Mouse (Mus musculus): Measurements from ENCODE around the gene Cdk6.
"Not testable (repeated sequence)": the region's sequence is repeated elsewhere in the genome, so short reads cannot be mapped to it uniquely, and the experiment has no call there.

The Cdk6 gene

DNA sequence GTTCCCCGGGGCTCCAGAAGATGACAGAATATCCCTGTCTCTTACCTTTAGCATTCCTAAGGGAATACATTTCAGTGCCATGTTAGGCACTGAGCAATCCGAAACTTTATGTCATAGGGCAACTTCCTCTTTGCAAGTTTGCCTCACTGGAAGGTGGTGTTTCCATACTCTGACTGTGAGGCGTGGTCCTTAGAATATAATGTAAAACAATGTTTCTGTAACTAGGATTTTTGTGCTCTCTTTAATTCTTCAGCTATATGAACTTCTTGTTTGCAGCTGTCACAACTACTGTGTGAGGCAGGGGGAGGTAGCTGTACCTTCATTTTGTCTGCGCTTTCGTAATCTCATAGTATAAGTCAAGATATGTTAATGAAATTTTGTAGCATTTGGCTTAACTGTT lies 92.8 kb downstream of the Cdk6 start:
- DNase-seq (ENCODE audit: low spot score) = not testable (repeated sequence)

DNA sequence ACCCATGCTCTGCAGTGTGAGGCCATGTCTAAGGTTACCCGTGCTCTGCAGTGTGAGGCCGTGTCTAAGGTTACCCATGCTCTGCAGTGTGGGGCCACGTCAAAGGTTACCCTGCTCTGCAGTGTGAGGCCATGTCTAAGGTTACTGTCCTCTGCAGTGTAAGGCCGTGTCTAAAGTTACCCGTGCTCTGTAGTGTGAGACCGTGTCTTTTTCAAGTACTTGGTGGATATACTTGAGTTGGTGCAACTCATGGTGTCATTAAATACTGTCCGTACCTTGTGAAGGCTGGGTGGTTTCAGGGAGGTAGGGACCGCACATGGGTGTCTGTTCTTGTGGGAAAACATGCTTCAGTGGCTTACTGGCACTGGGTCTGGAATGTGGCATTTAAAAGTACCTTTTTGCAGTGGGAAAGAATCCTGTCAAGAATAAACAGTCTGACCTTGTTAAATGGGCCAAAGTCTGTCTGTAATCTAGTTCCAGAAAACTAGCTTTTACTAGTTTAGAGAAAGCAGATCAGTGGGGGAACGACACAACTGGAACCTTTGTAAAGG lies 97.2 kb downstream of the Cdk6 start:
- not testable (repeated sequence) for DNase-seq (ENCODE audit: low spot score)

- DNase-seq (ENCODE audit: low spot score) = not testable (repeated sequence)
Measured at GRCm38 (mm10) chr5:3439386-3439785, 98.1 kb downstream of the Cdk6 start.

- not testable (repeated sequence) for DNase-seq (ENCODE audit: low spot score)
Measured at GRCm38 (mm10) chr5:3442524-3442923, 101.2 kb downstream of the Cdk6 start.

DNA sequence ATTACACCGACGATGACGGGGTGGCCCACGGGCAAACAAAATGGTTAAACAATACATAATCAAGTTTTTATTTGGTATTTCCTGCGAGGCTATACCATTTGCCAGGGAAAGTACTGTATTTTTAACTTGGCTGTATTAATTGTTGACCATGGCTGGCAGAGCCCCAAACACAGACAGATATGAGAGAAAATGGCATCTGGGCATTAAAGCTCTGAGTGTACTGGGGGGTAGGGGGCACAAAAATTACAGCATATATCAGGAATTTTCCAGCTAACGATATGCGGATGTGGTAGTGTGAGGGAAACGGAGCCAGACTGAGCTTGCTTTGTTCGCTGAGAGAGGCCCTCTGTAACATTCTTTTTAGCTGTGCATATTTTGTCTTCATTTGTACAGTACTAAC lies 109.9 kb downstream of the Cdk6 start:
- DNase-seq (ENCODE audit: low spot score) = not testable (repeated sequence)

DNA sequence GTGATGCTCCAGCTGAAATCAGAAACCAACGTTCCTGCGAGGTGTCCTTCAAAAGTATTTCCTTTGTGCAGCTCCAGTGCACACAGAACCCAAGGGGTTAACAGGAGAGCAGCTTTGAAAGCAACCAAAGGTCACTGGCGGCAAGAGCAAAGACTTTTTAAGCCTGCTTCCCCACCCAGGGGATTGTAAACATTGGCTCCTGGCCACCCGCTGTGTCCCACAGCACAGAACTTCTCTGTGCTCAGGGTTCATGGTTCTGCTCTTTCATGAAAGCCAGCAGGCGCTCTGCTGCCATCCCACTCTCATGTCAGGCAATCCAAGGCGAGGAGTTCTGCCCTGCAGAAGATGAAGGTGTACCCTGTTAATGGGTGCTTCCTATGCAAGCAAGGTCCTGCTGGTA lies 112.7 kb downstream of the Cdk6 start:
- peak; percentile 52 for DNase-seq (ENCODE audit: low spot score)

- DNase-seq (ENCODE audit: low spot score) = no peak
Measured at GRCm38 (mm10) chr5:3460907-3461306, 119.6 kb downstream of the Cdk6 start.

GRCm38 (mm10) chr5:3461401-3461800 lies 120.1 kb downstream of the Cdk6 start:
- DNase-seq (ENCODE audit: low spot score) = no peak

DNA sequence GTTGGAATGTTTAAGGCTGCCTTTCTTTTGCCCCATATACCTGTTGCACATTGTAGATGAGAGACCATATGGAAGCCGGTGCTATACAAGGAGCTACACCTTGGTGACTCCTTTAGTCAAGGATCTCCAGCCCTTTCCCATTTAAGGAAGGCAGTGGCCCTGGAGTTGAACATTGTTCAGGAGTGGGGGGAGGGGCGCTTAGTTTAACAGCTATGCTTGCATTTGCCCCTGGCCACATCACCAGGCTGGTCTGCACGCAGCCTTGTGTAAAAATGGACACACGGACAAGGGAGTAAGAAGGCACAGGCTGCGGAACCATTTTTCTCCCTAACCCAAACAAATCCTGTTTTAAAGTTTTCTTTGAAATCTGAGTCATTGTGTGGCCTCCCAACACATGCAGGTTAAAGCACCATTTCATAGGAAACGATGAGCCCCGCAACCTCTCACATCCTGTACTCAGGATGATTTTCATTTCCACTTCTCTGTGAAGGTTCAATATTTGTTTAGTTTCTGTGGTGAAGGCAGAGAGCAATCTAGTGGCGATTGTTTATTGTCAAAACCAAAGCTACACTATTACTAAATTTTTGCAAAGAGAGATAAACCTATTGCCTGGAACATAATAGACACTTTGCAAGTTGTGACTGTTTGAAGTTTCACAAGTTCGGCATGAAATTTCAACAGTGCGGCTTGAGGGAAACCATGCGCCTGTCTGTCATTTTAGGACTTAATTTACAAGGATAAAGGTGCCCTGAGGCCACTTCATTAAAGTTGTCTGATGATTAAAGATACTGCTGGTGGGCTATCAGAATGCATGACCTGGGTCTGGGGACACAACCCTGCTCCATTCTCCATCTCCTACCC lies 121.8 kb downstream of the Cdk6 start:
- no peak for DNase-seq (ENCODE audit: low spot score)

DNA sequence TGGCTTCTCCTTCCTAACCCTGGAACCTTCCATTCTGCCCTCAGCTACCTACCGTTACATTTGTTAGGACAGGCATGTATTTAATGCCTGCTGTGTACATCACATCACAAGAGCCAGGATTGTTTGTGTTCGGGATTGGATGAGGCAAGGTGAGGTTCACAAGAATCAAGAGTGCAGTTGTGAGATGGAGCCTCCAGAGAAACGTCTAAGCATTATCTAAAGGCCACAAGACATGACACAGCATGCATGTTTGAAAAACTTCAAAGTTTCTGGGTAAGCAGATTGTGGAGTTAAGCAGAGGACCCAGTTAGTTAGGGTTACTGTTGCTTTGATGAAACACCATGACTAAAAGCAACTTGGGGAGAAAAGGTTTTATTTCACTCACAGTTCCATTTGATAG lies 122.5 kb downstream of the Cdk6 start:
- DNase-seq (ENCODE audit: low spot score) = no peak

DNA sequence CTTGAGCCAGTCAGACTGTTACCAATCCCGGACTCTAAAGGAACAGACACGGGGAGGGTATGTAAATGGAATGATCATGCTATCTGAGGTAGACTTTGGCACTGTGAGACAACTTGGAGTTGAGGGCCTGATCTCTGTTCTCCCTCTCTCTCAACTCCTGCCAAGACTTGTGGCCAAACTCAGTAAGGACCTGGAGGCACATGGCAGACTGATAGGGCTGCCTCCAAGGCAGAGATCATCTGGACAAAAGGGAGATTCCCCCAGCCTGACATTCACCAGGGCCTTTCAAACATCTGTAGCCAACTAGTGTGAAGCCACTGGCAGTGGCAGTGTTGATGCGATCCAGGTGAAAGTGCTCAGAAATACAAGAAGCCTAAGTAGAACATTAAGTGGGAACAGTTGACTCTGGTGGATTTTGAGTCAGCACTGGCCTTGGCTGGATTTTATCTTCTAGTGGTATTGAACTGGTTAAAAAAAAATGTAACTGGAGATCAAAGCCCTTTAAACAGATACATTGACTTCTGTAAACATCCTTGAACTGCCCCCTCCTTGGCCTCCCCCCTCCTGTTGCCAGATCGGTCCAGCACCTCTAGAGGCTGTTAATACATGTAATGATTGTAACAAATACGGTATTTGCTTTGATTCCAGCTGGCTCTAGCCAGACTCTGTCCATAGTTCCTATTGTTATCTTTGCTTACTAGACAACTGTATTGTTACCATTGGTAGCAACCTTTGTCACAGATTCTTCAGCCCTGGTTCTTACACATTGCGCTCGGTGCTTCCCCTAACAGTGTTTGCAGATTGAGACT lies 125.0 kb downstream of the Cdk6 start:
- DNase-seq (ENCODE audit: low spot score) = peak; percentile 49

GRCm38 (mm10) chr5:3470866-3471265 lies 129.6 kb downstream of the Cdk6 start:
- no peak for DNase-seq (ENCODE audit: low spot score)

- DNase-seq (ENCODE audit: low spot score) = no peak
Measured at GRCm38 (mm10) chr5:3472311-3473156, 131.2 kb downstream of the Cdk6 start.

DNA sequence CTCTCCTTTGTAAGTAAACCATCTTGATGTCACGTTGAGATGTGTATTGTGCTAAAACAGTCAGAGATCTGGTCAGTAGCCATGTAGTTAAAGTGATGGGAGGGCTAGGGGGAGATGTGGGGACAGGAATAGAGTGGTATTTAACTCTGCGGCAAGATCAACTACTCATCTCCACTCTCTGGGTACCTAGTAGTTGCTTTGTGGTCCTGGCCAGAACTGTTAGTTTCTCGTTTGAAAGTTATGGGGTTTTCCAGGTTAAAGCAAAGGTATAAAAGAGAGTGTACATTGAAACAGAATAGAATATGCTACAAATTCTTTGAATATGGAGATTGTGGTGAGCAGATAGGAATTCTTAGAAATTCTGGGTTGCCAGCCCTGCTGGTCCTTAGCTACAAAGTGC lies 136.4 kb downstream of the Cdk6 start:
- DNase-seq (ENCODE audit: low spot score) = no peak

- no peak for DNase-seq (ENCODE audit: low spot score)
Measured at GRCm38 (mm10) chr5:3478216-3478615, 136.9 kb downstream of the Cdk6 start.

GRCm38 (mm10) chr5:3479016-3479795 lies 137.9 kb downstream of the Cdk6 start:
- no peak for DNase-seq (ENCODE audit: low spot score)

DNA sequence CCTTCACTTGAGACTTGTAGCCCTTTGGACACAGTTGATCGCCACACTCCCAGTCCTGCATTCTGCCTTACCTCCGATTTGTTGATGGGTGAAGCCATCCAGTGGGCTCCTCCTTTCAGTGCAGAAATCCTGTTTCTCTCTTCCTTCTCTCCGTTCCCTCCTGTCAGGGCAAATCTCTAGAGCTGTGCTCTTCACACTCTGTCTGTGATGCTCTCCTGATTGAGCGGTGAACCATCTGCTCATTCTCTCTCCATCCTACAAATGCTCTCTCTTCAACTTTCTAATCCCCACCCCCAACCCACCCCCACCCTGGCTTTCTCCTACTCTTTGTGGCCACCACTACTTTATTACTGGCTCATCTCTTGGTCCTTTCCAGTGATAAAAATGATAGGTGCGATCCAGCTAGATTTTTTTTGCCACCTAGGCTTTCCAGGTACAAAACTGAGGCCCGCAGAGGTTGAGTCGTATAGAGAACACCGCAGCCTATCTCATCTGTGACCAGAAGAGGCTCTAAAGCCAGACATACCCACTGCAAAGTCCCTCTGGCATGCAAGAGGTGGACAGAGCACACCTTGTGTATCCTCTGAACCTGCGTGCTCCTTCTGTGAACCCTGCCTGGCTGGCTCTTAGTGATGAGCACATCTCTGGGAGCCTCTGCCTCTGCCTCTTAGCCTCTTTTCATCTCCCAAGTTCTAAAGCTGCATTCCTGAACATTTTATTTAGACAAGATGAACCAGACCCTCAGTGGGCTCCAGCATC lies 139.5 kb downstream of the Cdk6 start:
- DNase-seq (ENCODE audit: low spot score) = no peak

DNA sequence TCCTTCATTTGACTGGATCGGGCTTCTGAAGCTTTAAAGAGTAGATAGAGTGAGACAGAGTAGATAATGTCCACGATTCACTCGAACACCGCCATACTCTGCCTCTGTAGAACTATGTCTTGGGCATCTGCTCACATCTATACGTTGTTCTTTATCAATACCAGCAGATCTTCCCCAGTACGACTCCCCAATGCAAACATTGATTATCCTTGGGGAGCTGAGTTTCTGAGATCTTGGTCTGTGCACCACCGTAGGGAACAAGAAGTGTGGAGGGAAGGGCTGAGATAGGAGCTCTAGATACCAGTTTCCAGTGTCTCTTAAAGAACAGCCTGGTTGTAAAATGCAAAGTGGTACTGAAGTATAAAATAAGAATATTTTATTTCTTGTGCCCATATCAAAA lies 141.2 kb downstream of the Cdk6 start:
- DNase-seq (ENCODE audit: low spot score) = no peak

DNA sequence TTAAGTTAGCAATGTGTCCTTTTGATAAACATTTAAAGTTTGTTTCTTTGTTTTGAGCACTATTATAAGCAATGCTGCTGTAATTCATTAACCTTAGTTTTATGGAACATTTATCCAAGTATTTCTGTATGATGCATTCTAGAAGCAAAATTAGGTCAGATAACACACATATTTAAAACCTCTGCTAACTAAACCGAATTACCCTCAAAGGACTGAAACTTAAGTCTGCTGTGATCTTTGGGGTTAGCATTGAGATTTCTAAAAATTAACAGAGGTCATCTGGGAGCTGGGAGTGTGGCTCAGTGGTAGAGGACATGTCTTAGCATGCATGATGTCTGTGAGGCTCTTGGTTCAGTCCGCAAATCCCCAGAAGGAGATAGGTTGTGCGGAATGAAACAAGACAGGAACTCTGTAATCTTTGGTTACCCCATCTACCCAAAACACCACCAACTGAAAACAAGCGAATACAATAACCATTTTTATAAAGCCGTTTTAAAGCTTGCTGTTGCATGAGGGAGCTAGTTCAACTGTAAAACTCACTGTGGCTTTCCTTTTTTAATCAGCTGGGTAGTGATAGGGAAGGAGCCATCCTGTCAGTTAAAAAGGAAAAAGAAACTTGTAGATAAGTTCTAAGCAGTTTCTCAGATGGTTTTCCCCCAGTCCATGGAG lies 141.9 kb downstream of the Cdk6 start:
- DNase-seq (ENCODE audit: low spot score) = no peak
